Mouse (Mus musculus) midbrain, postnatal 0 days (tissue): ENCODE measurements at regions not wholly inside any gene's neighbourhood (a gene's known extent, or its start where the extent isn't known, plus 50 kb on each side); places are given as distances from the start of the nearest gene placed in this dataset.
A peak's percentile ranks its signal among the peaks of the same experiment; 100 is the strongest.

ENCODE experiments used
- ATAC-seq: fragments of 200-750 bp; cut with Nextera tagmentation; 2 replicates; pipeline ENCODE4 v1.8.0; 2017; ENCODE audit warnings: moderate number of reproducible peaks, mild to moderate bottlenecking, moderate TSS enrichment, moderate library complexity; ENCODE audit not compliant: low FRiP score
- DNase-seq: peaks from one replicate; pipeline ENCODE4 v3.0.0-alpha.2; 2015; ENCODE audit warnings: low spot score
- H3K27ac ChIP-seq: fragments of 300-500 bp; sonication (generic); 2 replicates; pipeline ENCODE4 v1.5.1; 2014; ENCODE audit warnings: low read depth, mild to moderate bottlenecking, low read length, mixed read lengths
- H3K27me3 ChIP-seq: fragments of 300-500 bp; sonication (generic); 2 replicates; pipeline ENCODE4 v1.6.1; 2014; ENCODE audit warnings: low read length, control low read depth, mixed read lengths; ENCODE audit not compliant: insufficient read depth
- H3K36me3 ChIP-seq: fragments of 300-500 bp; sonication (generic); 2 replicates; pipeline ENCODE4 v1.6.1; 2014; ENCODE audit warnings: low read length, control low read depth, mixed read lengths; ENCODE audit not compliant: insufficient read depth
- H3K4me1 ChIP-seq: fragments of 300-500 bp; sonication (generic); 2 replicates; pipeline ENCODE4 v1.6.1; 2014; ENCODE audit warnings: mild to moderate bottlenecking, control low read depth, antibody characterized with exemption, low read length, mixed read lengths; ENCODE audit not compliant: insufficient read depth
- H3K4me2 ChIP-seq: fragments of 300-500 bp; sonication (generic); 2 replicates; pipeline ENCODE4 v1.6.1; 2014; ENCODE audit warnings: low read depth, mild to moderate bottlenecking, low read length, mixed read lengths; ENCODE audit not compliant: poor library complexity, severe bottlenecking
- H3K4me3 ChIP-seq: fragments of 300-500 bp; sonication (generic); 2 replicates; pipeline ENCODE4 v1.5.1; 2014; ENCODE audit warnings: low read depth, mild to moderate bottlenecking, low read length, moderate library complexity
- H3K9ac ChIP-seq: fragments of 300-500 bp; sonication (generic); replicated peaks from 2 replicates; pipeline ENCODE4 v1.6.1; 2014; ENCODE audit warnings: mild to moderate bottlenecking, low read length, moderate library complexity, mixed read lengths; ENCODE audit not compliant: poor library complexity, severe bottlenecking
- H3K9me3 ChIP-seq: fragments of 300-500 bp; sonication (generic); 2 replicates; pipeline ENCODE4 v1.6.1; 2016; ENCODE audit warnings: low read length, control low read depth
- CTCF ChIP-seq: IDR thresholded peaks from 2 replicates; pipeline ENCODE4 v1.5.1; 2016; ENCODE audit warnings: antibody characterized with exemption, mild to moderate bottlenecking
- WGBS: fragments of 180-500 bp; shearing (Covaris S2); extraction: QIAGEN DNeasy Blood & Tissue Kit; methylation state at CpG from one replicate; pipeline ENCODE4 v1.1.7; 2014; 5-methylcytosine and 5-hydroxymethylcytosine counted together

GRCm38 (mm10) chr7:73635422-73635821, 93.8 kb upstream of the Chd2 start:
- Histone ChIP-seq H3K36me3 (no peaks in the 10 kb centered on the region), H3K27ac (no peak overlapping the region), H3K9me3 (no peaks in the 10 kb centered on the region), H3K4me2 (no peak overlapping the region), H3K4me1 (0 out of 2 replicates have a peak, but pooled peaks cover 7% of the 10 kb centered on the region), H3K4me3 (no peak overlapping the region), H3K27me3 (no peaks in the 10 kb centered on the region), H3K9ac (no peak overlapping the region)
- DNase-seq: no peak
- WGBS: 94% methylated on average over 9 of the region's 9 CpGs
- no peak for ATAC-seq
- TF ChIP-seq CTCF: no peak

- H3K9me3 ChIP-seq: no peaks in the 10 kb centered on the region
- TF ChIP-seq CTCF: no peak
- no peaks in the 10 kb centered on the region for H3K4me1 ChIP-seq
- no peaks in the 10 kb centered on the region for H3K36me3 ChIP-seq
- H3K9ac ChIP-seq: no peak overlapping the region
- ATAC-seq (no peak), DNase-seq (no peak)
- no peak overlapping the region for H3K4me3 ChIP-seq
- no peak overlapping the region for H3K27ac ChIP-seq
- 14% methylated on average over 7 of the region's 7 CpGs for WGBS
- H3K27me3 ChIP-seq: no peaks in the 10 kb centered on the region
- H3K4me2 ChIP-seq: no peak overlapping the region
Observed at GRCm38 (mm10) chr7:73630790-73631189, 89.2 kb upstream of the Chd2 start.

GRCm38 (mm10) chr7:73629182-73629581, 87.6 kb upstream of the Chd2 start:
- ATAC-seq (no peak), DNase-seq (no peak)
- no peaks in the 10 kb centered on the region for H3K4me1 ChIP-seq
- no peaks in the 10 kb centered on the region for H3K9me3 ChIP-seq
- H3K27me3 ChIP-seq: no peaks in the 10 kb centered on the region
- TF ChIP-seq CTCF: no peak
- H3K27ac ChIP-seq: no peak overlapping the region
- no peaks in the 10 kb centered on the region for H3K36me3 ChIP-seq
- H3K9ac ChIP-seq: no peak overlapping the region
- 86% methylated on average over 2 of the region's 2 CpGs for WGBS
- no peak overlapping the region for H3K4me3 ChIP-seq
- H3K4me2 ChIP-seq: no peak overlapping the region

GRCm38 (mm10) chr7:73628071-73628470, 86.4 kb upstream of the Chd2 start:
- WGBS: under 1% methylated on average over 6 of the region's 6 CpGs
- ATAC-seq: peak; percentile 81
- peak; percentile 96 for TF ChIP-seq CTCF
- H3K4me3 ChIP-seq: no peak overlapping the region
- H3K9ac ChIP-seq: no peak overlapping the region
- no peaks in the 10 kb centered on the region for H3K36me3 ChIP-seq
- no peaks in the 10 kb centered on the region for H3K4me1 ChIP-seq
- H3K27ac ChIP-seq: no peak overlapping the region; the same call in 1 of the 2 replicates
- peak; percentile 96 for DNase-seq
- no peaks in the 10 kb centered on the region for H3K9me3 ChIP-seq
- no peak overlapping the region for H3K4me2 ChIP-seq
- H3K27me3 ChIP-seq: no peaks in the 10 kb centered on the region

- no peak overlapping the region for H3K9ac ChIP-seq
- H3K27me3 ChIP-seq: no peaks in the 10 kb centered on the region
- H3K4me1 ChIP-seq: no peaks in the 10 kb centered on the region
- H3K9me3 ChIP-seq: no peaks in the 10 kb centered on the region
- H3K4me2 ChIP-seq: no peak overlapping the region
- no peak for TF ChIP-seq CTCF
- 69% methylated on average over 7 of the region's 7 CpGs for WGBS
- H3K4me3 ChIP-seq: no peak overlapping the region
- DNase-seq: no peak
- no peak overlapping the region for H3K27ac ChIP-seq
- no peaks in the 10 kb centered on the region for H3K36me3 ChIP-seq
- no peak for ATAC-seq
Observed at GRCm38 (mm10) chr7:73626291-73626690, 84.7 kb upstream of the Chd2 start.

GRCm38 (mm10) chr7:73625651-73626050, 84.0 kb upstream of the Chd2 start:
- TF ChIP-seq CTCF: no peak
- no peak for DNase-seq
- H3K36me3 ChIP-seq: no peaks in the 10 kb centered on the region
- no peak overlapping the region for H3K9ac ChIP-seq
- H3K9me3 ChIP-seq: no peaks in the 10 kb centered on the region
- H3K4me2 ChIP-seq: no peak overlapping the region
- no peak for ATAC-seq
- H3K4me1 ChIP-seq: no peaks in the 10 kb centered on the region
- no peak overlapping the region for H3K27ac ChIP-seq
- H3K4me3 ChIP-seq: no peak overlapping the region
- no peaks in the 10 kb centered on the region for H3K27me3 ChIP-seq
